ENCODE assay signal across 11 mouse cellular contexts in the genomic region with DNA sequence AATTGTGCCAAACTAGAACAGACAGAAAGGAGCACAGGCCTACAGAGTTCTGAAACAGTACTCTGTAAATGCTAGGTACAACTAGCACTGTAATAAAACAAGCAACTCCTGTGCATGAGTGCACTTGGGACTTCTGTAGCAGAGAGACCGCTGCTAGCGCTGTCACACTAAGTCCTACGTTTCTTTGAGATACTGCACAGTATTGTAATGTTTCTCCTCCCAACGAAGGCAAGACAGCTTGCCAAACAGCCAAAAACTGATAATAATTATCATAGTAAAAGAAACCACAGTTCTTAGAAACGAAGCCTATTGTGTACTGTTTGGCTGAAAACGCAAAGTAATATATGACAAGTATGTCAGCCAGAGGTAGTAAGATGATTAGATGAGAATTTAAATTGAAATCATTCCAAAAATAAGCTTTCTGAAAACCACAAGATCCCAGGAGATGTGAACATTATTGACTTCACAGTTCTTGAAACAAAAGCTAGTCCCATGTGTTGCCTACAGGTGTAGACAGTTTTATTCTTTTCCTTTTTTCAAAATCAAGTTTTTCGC.
"Had no signal": no experiment of that assay in that cellular context is flagged by ENCODE, and none has a peak within 500 bp of the region (broad histone marks: within the 10 kb centered on the region; RNA-seq: fewer than 3 reads in every experiment).

No protein-coding gene starts in this region.

- H3K9ac ChIP-seq: kidney, embryonic 15.5 days; lung, embryonic 15.5 days; midbrain, embryonic 13.5 days had no signal

- H3K4me3 ChIP-seq: kidney, embryonic 15.5 days; limb, embryonic 10.5 days; lung, embryonic 15.5 days; midbrain, embryonic 13.5 days had no signal

- DNase-seq: kidney, adult 18-20 months; kidney, postnatal 14 days; lung, postnatal 14 days; right cerebral cortex, postnatal 25 days; thymus, postnatal 4 days had no signal

- H3K9me3 ChIP-seq: kidney, embryonic 15.5 days; limb, embryonic 10.5 days; lung, embryonic 15.5 days; midbrain, embryonic 13.5 days had no signal

- H3K27me3 ChIP-seq: kidney, embryonic 15.5 days; lung, embryonic 15.5 days; midbrain, embryonic 13.5 days had no signal

- H3K36me3 ChIP-seq: kidney, embryonic 15.5 days; lung, embryonic 15.5 days; midbrain, embryonic 13.5 days had no signal

- H3K4me1 ChIP-seq: kidney, embryonic 15.5 days; limb, embryonic 10.5 days; lung, embryonic 15.5 days; midbrain, embryonic 13.5 days had no signal

- ATAC-seq: midbrain, embryonic 13.5 days had no signal

- H3K27ac ChIP-seq: kidney, embryonic 15.5 days; limb, embryonic 10.5 days; lung, embryonic 15.5 days; macrophage; midbrain, embryonic 13.5 days; stomach, postnatal 0 days had no signal

- H3K4me2 ChIP-seq: kidney, embryonic 15.5 days; lung, embryonic 15.5 days; midbrain, embryonic 13.5 days had no signal
